Mouse (Mus musculus): ENCODE measurements around the gene Casp8. TPM values are rescaled to one million over a fixed set of nuclear protein-coding genes. Genes with fewer than 3 reads are reported as not detected.

The Casp8 gene
- 72.5 to 83.9 TPM (median 79.0 TPM) in 4 replicates for total RNA-seq (2023)

GRCm38 (mm10) chr1:58795291-58796058, at the start of gene Casp8:
Casp8 (plus strand) TSS chr1:58795374.

Other genes starting within 250 kb of the Casp8 start
- gene Fam126b, start 209.1 kb upstream of the Casp8 start, total RNA-seq (2023), result 14.0 to 22.4 TPM (median 16.0 TPM) in 4 replicates
- 29.2 to 33.0 TPM (median 30.7 TPM) in 4 replicates for gene Ndufb3, start 209.0 kb upstream of the Casp8 start, total RNA-seq (2023)
- gene Als2cr12, start 99.4 kb upstream of the Casp8 start, total RNA-seq (2023), result not detected in 4 replicates
- gene Cflar, start 83.9 kb upstream of the Casp8 start, total RNA-seq (2023), result 104 to 109 TPM (median 105 TPM) in 4 replicates
- gene Trak2, start 178.1 kb downstream of the Casp8 start, total RNA-seq (2023), result 81.5 to 95.8 TPM (median 87.0 TPM) in 4 replicates
- 17.9 to 23.1 TPM (median 18.6 TPM) in 4 replicates for gene Stradb, start 178.1 kb downstream of the Casp8 start, total RNA-seq (2023)